Mouse (Mus musculus): ENCODE measurements around the gene Zfp462.

Gene Zfp462

DNA sequence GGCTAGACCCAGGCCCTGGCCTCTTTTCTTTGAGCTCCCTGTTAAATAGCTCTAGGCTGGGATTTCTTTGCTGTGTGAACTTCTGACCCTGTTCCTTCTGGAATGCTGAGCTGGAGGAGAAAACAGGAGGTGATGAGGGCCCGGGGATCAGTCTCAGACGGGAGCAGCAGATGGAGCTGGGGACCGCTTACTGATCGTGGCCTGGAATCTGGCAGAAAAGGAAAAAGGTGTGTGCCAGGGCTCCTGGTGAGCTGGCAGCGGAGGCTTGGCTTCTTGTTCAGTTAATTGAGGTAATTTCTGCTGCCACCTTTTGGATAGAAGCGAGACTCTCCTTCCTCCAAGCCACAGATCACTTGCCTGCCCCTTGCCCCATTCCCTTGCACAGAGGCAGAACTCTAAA, 177.1 kb downstream of the Zfp462 start:
- DNase-seq: no peak

- DNase-seq: no peak
Observed at GRCm38 (mm10) chr4:55124126-55124525, 179.3 kb downstream of the Zfp462 start.

DNA sequence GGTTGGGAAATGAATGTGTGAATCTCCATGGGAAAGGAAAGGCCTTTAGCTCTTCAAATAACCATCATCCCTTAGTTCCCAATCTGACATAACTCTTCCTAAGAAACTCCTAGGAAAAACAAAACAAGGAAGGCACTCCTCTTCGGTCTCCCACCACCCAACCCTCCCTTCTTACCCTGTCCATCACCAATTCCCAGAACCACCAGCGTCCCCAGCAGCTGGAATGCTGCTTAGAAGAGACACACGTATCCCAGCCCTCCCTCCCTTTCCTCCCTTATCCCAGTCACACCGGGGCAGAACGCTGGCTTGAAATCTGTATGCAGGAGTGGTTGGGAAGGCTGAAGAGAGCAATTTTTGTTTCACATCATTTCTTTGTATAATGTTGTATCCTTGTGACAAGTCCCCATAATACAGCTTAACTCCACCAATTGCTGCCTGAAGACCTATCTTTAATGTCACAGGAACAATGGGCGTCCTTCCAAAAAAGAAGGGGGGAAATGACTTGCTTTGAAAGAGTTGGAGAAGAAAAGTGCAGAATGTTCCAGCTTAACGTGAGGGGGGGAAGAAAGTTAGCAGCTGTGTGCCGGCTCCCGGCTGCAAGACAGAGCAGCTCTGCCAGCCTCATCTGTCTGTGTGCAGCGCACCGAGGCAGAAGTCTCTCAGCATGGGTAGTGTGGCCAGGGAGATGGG, 180.3 kb downstream of the Zfp462 start:
- DNase-seq: no peak

DNA sequence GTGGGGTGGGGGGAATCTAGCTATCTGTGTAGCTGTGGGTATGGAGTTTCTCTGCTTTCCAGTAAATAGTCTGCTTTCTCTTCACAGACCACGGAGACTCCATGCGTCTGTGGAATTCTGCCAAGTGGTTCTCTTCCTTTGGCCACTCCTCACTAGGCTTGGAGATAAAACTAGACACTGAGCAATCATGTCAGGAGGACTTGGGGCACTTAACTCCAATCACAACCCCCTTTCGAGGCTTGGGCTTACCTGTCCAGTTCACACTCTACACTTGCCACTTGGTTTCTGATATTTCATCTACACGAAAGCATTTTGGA, 180.8 kb downstream of the Zfp462 start:
- DNase-seq: no peak

GRCm38 (mm10) chr4:55127228-55127901, 182.5 kb downstream of the Zfp462 start:
- DNase-seq: no peak

DNA sequence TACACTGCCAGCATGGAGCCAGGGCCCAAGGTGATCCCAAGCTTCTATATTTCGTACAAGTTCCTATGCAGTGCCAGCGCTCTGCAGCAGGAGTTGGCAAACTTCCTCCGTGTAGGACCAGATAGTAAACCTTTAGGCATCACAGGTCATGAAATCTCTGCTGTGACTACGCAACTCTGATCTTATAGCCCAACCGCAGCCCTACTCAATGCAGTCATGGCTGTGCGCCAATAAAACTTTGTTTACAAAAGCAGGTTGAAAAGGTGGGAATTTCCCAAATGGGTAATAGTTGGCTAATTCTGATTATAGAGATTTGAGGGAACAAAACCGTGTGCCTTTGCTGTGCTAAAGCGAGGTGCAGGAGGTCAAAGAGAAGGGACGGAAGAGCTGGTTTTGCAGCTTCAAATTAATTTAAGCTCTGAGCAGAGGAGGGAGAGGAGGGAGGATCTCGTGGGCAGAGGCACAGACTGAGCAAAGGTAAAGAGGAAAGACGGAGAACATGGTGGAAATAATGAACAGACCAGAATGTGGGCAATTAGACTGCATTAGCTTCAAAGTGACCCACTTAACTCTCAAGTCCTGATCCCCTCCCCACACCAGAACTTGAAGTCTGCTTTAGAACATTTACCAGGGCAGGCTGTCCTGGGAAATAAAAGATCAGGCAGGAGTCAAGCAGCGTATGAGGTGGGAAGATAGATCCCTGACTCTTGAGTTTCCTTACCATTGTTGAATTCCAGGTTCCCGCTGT, 183.4 kb downstream of the Zfp462 start:
- DNase-seq: no peak

Data from kidney, adult 8-10 months (tissue).